Mouse (Mus musculus) liver, embryonic 18 days (tissue): Measurements from ENCODE around the gene Olfr148. TPM values are rescaled to one million over a fixed set of nuclear protein-coding genes. Genes with fewer than 3 reads are reported as not detected.

Experiments used
- polyA plus RNA-seq: library from polyadenylated mRNA; depleted of rRNA; stranded (reverse); fragments of >200 nt; gene quantifications from 2 replicates; pipeline ENCODE4 v1.2.3, GENCODE M21; 2012; rRNA removed

The Olfr148 gene
- polyA plus RNA-seq: not detected in 2 replicates

DNA sequence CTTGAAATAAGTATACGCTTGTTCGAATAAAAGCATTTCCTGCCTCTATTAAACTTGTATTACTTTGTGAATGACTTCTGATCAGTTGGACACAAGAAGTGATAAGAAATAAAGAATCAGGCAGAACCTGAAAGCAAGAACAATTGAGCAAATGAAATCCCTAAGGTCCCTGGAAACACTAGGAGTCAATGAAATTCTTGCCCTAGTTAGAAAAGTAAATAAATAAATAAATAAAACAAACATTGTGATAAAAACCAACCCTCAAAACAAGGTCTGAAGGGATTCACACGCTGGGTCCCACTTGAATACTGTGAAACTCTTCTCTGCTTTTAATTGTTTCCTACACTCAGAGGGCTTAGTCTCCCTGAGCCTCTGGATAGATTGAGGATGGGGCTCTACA, at the start of gene Olfr148:
Gene Olfr148 (plus strand): TSS at position 301 of the 400 bp plus-strand sequence.

DNA sequence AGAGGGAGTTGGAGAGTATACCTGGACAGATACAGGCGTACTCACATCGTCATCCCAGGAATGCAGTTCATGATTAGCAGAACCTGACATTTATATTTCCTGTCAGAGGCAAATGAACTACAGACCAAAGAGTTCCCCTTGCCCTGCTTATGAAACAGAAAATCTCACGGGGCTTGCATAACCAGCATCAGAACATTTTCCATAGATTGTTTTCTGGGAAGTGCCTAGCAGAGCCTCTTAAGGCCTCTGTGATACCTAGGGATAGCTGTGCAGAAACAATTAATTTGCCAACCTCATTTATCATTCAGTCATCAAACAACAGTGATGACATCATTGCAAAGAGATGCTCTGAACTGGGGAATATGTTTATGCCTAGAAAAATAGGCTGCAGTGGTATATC, 35.0 kb upstream of the Olfr148 start, which contains the start of gene Olfr959:
Gene Olfr959 (minus strand): TSS at position 101 of the 400 bp plus-strand sequence.

DNA sequence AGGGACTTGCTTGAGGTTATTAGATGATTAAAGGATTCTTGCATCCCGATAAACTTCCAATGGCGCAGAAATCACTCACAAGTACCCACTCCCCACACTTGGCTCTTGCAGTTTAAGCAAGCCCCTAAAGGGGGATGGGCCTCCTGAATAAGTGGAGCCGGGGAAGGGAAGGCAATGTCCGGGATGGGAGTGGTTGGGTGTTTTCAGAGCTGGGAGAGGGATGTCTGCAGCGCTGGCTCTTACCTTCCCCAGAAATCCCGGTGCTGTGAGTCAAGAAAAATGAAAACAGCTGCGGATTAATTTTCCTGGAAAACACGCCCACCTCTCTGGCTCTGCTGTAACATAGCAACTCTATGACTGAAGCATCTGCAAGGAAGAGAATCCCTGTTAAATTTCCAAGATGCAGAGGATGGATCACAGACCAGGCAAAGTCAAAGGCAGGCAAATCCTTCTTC, 6.4 kb upstream of the Olfr148 start, which contains the start of gene AW551984:
Gene AW551984 (minus strand): TSS at position 405 of the 455 bp plus-strand sequence.

DNA sequence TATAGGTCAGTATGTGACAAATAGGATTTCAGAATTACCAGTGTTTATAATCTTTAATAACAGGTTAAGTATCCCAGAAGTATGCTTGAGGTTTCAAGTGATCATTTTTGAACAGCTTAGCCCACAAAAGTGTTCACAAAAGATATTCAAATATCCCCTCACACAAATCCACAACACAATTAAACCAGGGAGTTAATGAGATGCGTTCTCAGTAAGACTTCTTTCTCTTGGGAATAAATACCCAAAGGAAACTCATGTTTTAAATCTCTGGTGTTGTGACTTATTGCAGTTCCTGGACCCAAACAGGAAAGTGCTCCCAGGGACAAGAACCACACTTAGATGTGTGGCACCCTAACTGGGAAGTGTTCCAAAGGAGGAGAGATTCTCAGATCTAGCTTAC, 10.6 kb downstream of the Olfr148 start, which contains the start of gene Olfr960:
Gene Olfr960 (plus strand): TSS at position 301 of the 400 bp plus-strand sequence.

DNA sequence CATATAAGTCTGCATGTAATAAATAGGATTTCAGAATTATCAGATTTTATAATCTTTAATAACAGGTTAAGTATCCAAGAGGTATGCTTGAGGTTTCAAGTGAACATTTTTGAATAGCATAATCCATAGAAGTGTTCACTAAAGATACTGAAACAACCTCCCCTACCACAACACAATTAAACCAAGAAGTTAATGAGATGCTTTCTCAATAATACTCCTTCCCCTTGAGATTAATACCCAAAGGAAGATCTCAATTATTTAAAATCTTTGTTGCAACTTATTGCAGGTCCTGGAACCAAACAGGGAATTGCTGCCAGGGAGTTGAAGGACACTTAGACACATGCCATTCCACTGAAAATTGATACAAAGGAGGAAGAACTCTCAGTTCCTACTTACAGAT, 34.3 kb downstream of the Olfr148 start, which contains the start of gene Olfr961:
Gene Olfr961 (plus strand): TSS at position 301 of the 400 bp plus-strand sequence.

Other genes with a start within 250 kb of the Olfr148 start
- gene Olfr951, start 223.2 kb upstream of the Olfr148 start, polyA plus RNA-seq: not detected in 2 replicates
- gene Olfr952, start 183.5 kb upstream of the Olfr148 start, polyA plus RNA-seq: not detected in 2 replicates
- gene Olfr954, start 154.0 kb upstream of the Olfr148 start, polyA plus RNA-seq: not detected in 2 replicates
- gene Olfr955, start 138.7 kb upstream of the Olfr148 start, polyA plus RNA-seq: not detected in 2 replicates
- not detected in 2 replicates for gene Olfr44, start 116.7 kb upstream of the Olfr148 start, polyA plus RNA-seq
- not detected in 2 replicates for gene Olfr957, start 94.8 kb upstream of the Olfr148 start, polyA plus RNA-seq
- not detected in 2 replicates for gene Olfr958, start 56.6 kb upstream of the Olfr148 start, polyA plus RNA-seq
- not detected in 2 replicates for gene Olfr959, start 35.1 kb upstream of the Olfr148 start, polyA plus RNA-seq
- 0.91 and 1.0 TPM in 2 replicates for gene AW551984, start 6.3 kb upstream of the Olfr148 start, polyA plus RNA-seq
- gene Olfr960, start 10.7 kb downstream of the Olfr148 start, polyA plus RNA-seq: not detected in 2 replicates
- gene Olfr961, start 34.4 kb downstream of the Olfr148 start, polyA plus RNA-seq: not detected in 2 replicates
- gene Olfr963, start 56.5 kb downstream of the Olfr148 start, polyA plus RNA-seq: not detected in 2 replicates
- not detected in 2 replicates for gene Olfr149, start 96.5 kb downstream of the Olfr148 start, polyA plus RNA-seq
- gene Olfr965, start 100.7 kb downstream of the Olfr148 start, polyA plus RNA-seq: not detected in 2 replicates
- not detected in 2 replicates for gene Olfr150, start 120.3 kb downstream of the Olfr148 start, polyA plus RNA-seq
- not detected in 2 replicates for gene Olfr967, start 135.6 kb downstream of the Olfr148 start, polyA plus RNA-seq
- gene Olfr968, start 172.6 kb downstream of the Olfr148 start, polyA plus RNA-seq: not detected in 2 replicates
- gene Olfr969, start 180.3 kb downstream of the Olfr148 start, polyA plus RNA-seq: not detected in 2 replicates
- not detected in 2 replicates for gene Olfr970, start 198.2 kb downstream of the Olfr148 start, polyA plus RNA-seq
- gene Olfr971, start 226.2 kb downstream of the Olfr148 start, polyA plus RNA-seq: not detected in 2 replicates